Mouse (Mus musculus) kidney, embryonic 15.5 days (tissue): ENCODE measurements around the gene Rasl10a. TPM values are rescaled to one million over a fixed set of nuclear protein-coding genes. Genes with fewer than 3 reads are reported as not detected.
A peak's percentile ranks its signal among the peaks of the same experiment; 100 is the strongest.

Experiments
- ATAC-seq: fragments of 200-750 bp; cut with Nextera tagmentation; replicated peaks from 2 replicates; pipeline ENCODE4 v1.8.0; 2017; ENCODE audit warnings: moderate TSS enrichment; ENCODE audit not compliant: low FRiP score
- H3K27ac ChIP-seq: fragments of 300-500 bp; sonication (generic); 2 replicates; pipeline ENCODE4 v1.5.1; 2015; ENCODE audit warnings: mild to moderate bottlenecking, inconsistent platforms
- H3K27me3 ChIP-seq: fragments of 300-500 bp; sonication (generic); 2 replicates; pipeline ENCODE4 v1.6.1; 2015; ENCODE audit warnings: inconsistent platforms
- H3K36me3 ChIP-seq: fragments of 300-500 bp; sonication (generic); 2 replicates; pipeline ENCODE4 v1.6.1; 2015; ENCODE audit warnings: inconsistent platforms
- H3K4me1 ChIP-seq: fragments of 300-500 bp; sonication (generic); 2 replicates; pipeline ENCODE4 v1.6.1; 2015; ENCODE audit warnings: inconsistent platforms
- H3K4me2 ChIP-seq: fragments of 300-500 bp; sonication (generic); 2 replicates; pipeline ENCODE4 v1.6.1; 2015; ENCODE audit warnings: moderate library complexity, mild to moderate bottlenecking, inconsistent platforms
- H3K4me3 ChIP-seq: fragments of 300-500 bp; sonication (generic); replicated peaks from 2 replicates; pipeline ENCODE4 v1.5.1; 2015; ENCODE audit warnings: mild to moderate bottlenecking, inconsistent platforms
- H3K9ac ChIP-seq: fragments of 300-500 bp; sonication (generic); 2 replicates; pipeline ENCODE4 v1.6.1; 2015; ENCODE audit warnings: mild to moderate bottlenecking, inconsistent platforms
- H3K9me3 ChIP-seq: fragments of 300-500 bp; sonication (generic); replicated peaks from 2 replicates; pipeline ENCODE4 v1.6.1; 2016; ENCODE audit warnings: inconsistent platforms
- WGBS: fragments of 180-500 bp; shearing (Covaris S2); methylation state at CpG from one replicate; pipeline ENCODE4 v1.1.7; 2015; ENCODE audit warnings: mixed read lengths; 5-methylcytosine and 5-hydroxymethylcytosine counted together
- polyA plus RNA-seq: library from polyadenylated mRNA; unstranded; fragments of >200 nt; fragmentation: Nextera tagmentation; extraction: Ambion mirVana; gene quantifications from 2 replicates; pipeline ENCODE4 v1.2.1, GENCODE M21; 2015

Gene Rasl10a
- polyA plus RNA-seq, 1 experiment from 2014 or later: 2.8 TPM

DNA sequence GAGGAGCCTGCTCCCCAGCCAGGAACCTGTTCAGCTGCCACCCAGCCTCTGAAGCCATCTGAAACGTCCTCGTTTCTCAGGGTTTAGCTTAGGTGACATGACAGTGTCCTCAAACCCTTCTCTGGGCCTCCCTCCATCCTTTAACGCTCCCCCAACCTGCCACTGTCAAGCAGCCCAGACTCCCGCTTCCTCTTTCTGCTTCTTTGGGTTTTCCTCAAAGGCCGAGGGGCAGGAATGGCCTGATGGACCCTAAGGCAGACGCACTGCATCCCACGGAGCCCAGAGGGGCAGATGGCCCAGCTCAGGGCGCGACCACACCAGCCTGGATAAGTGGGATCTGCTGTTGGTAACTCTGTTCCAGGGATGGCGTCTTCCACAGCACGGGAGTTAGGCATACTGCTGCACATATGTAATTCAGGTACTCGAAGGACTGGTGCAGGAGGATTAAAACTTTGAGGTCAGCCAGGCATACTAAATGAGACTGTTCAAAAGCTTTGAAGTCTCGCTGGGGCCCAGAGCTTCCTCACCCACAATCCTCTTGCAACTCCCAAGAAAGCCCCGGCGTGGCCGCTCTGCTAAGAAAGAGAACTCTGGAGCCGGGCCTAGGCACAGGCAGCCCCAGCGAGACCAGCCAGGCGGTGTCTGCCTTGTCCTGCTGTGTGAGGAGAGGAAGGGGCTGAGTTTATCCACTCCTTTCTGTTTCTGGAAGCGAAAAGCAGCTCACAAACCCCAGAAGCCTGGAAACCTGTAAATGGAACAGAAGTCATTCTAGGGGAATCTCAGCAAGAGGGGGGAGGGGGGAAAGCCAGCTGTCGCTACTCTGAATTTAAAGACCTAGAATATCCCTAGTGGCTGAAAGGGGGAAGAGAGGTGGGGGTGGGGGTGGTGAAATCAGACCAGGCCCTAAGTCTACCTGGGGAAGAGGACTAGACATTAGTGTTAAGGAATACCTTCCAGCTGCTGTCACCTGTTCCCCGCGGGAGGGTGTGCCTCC is 1.7 kb upstream of the Rasl10a start:
- Histone ChIP-seq H3K27ac (no peak overlapping the region; the same call in 1 of the 2 replicates), H3K9me3 (no peaks in the 10 kb centered on the region), H3K4me2 (0 out of 2 replicates have a peak overlapping the region, but pooled peaks have one; percentile 10), H3K9ac (no peak overlapping the region), H3K36me3 (0 out of 2 replicates have a peak, but pooled peaks cover 3% of the 10 kb centered on the region), H3K4me3 (no peak overlapping the region), H3K27me3 (peaks cover 59% of the 10 kb centered on the region), H3K4me1 (peaks cover 51% of the 10 kb centered on the region)
- no peak for ATAC-seq
- 32% methylated on average over 23 of the region's 23 CpGs for WGBS

DNA sequence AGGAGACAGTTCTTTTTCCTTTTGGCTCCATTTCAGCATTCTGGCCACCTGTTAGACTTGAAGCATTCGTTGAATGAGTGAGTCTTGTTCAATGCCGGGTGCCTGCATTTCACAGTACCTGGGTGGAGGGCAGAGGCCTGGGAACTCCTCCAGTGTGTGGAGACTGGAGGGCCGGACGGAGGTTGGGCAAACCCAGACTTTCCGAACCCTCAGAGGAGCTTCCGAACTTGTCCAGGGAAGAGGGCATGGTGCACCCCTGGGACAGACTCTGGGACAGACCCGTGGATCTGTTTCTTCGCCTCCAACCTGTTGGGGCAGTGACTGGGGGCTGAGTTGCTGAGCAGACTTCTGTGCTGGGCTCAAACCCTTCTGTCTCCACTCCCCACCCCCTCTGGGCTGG is 864 bp upstream of the Rasl10a start:
- Histone ChIP-seq H3K9ac (no peak overlapping the region), H3K4me3 (peak overlapping the region; percentile 56; the same call in 1 of the 2 replicates), H3K4me2 (peak overlapping the region; percentile 98), H3K36me3 (0 out of 2 replicates have a peak, but pooled peaks cover 3% of the 10 kb centered on the region), H3K9me3 (no peaks in the 10 kb centered on the region), H3K4me1 (peaks cover 60% of the 10 kb centered on the region), H3K27ac (no peak overlapping the region), H3K27me3 (peaks cover 68% of the 10 kb centered on the region)
- WGBS: 54% methylated on average over 8 of the region's 8 CpGs
- ATAC-seq: no peak

DNA sequence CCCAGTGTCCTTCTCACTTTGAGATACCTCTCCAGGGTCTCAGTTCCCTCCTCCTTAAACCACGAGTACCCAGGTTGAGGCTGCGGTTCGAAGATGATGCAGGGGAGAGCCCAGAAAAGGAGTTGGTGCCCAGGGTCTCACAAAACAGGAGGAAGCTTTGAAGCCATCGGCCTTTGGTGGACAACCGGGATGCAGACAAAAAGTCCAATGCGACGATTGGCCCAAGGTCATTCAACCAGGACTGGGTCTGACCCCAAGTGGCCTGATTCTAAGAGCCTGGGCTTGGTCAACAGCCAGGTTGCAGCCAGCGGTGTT is 430 bp upstream of the Rasl10a start:
- Histone ChIP-seq H3K27ac (no peak overlapping the region), H3K9me3 (no peaks in the 10 kb centered on the region), H3K4me2 (peak overlapping the region; percentile 98), H3K36me3 (0 out of 2 replicates have a peak, but pooled peaks cover 3% of the 10 kb centered on the region), H3K4me1 (peaks cover 64% of the 10 kb centered on the region), H3K27me3 (peaks cover 72% of the 10 kb centered on the region), H3K4me3 (peak overlapping the region; percentile 56), H3K9ac (peak overlapping the region; percentile 58; the same call in 1 of the 2 replicates)
- no peak for ATAC-seq
- WGBS: 19% methylated on average over 8 of the region's 8 CpGs

DNA sequence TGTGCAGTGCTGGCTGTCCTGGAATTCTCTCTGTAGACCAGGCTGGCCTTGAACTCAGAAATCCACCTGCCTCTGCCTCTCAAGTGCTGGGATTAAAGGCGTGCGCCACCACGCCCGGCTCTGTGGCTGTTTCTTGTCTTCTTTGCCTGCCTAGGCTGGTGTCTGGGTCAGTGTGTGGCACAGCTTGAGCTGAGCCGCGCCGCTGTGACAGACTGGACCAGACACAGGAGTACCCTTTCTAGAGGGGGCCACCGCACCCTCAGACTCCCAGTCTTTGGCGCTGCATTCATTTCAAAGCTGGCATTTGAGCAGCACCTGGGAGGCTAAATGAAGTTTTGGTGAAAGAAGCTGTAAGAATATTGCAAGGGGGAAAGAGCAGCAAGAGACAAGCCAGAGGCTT is 855 bp downstream of the Rasl10a start:
- Histone ChIP-seq H3K9ac (no peak overlapping the region), H3K36me3 (0 out of 2 replicates have a peak, but pooled peaks cover 3% of the 10 kb centered on the region), H3K9me3 (no peaks in the 10 kb centered on the region), H3K27me3 (peaks cover 84% of the 10 kb centered on the region), H3K4me1 (peaks cover 77% of the 10 kb centered on the region), H3K4me2 (peak overlapping the region; percentile 98), H3K27ac (no peak overlapping the region), H3K4me3 (peak overlapping the region; percentile 56; the same call in 1 of the 2 replicates)
- 28% methylated on average over 9 of the region's 9 CpGs for WGBS
- ATAC-seq: no peak

DNA sequence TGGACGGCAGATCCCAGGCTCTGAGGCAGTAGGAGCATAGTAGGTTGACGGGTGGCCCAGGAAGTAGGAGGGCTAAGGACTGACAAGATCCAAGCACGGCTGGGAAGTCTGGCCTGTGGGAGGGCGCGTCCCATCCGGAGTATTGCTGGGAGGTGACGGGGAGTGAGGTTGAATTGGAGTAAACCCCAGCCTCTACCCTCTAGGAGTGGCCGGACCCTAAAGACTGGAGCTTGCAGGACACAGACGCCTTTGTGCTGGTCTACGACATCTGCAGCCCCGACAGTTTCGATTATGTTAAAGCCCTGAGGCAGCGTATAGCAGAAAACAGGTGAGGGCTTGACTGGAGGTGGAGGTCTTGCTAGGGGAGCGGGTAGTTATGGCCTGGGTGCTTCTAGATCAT is 1.3 kb downstream of the Rasl10a start:
- peaks cover 87% of the 10 kb centered on the region for H3K27me3 ChIP-seq
- H3K9me3 ChIP-seq: no peaks in the 10 kb centered on the region
- no peak overlapping the region for H3K4me3 ChIP-seq
- no peak for ATAC-seq
- H3K4me1 ChIP-seq: peaks cover 81% of the 10 kb centered on the region
- H3K36me3 ChIP-seq: 0 out of 2 replicates have a peak, but pooled peaks cover 3% of the 10 kb centered on the region
- WGBS: 20% methylated on average over 14 of the region's 14 CpGs
- peak overlapping the region; percentile 98 for H3K4me2 ChIP-seq
- no peak overlapping the region for H3K27ac ChIP-seq
- no peak overlapping the region for H3K9ac ChIP-seq

DNA sequence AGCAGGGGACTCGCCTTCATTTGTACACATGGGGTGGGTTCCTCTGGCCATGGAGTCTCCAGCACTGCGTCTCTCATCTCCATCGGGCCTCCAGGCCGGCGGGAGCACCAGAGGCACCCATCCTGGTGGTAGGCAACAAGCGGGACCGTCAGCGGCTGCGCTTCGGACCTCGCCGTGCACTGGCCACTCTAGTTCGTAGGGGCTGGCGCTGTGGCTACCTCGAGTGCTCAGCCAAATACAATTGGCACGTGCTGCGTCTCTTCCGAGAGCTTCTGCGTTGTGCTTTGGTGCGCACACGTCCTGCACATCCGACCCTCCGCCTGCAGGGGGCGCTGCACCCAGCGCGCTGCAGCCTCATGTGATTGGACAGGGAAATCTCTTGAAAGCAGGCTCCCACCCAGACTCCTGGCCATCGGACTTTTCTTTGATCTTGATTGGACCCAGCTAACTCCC is 1.8 kb downstream of the Rasl10a start:
- peaks cover 86% of the 10 kb centered on the region for H3K4me1 ChIP-seq
- no peaks in the 10 kb centered on the region for H3K9me3 ChIP-seq
- no peak overlapping the region for H3K4me3 ChIP-seq
- peaks cover 87% of the 10 kb centered on the region for H3K27me3 ChIP-seq
- H3K9ac ChIP-seq: no peak overlapping the region
- ATAC-seq: no peak
- no peak overlapping the region for H3K27ac ChIP-seq
- WGBS: 8% methylated on average over 27 of the region's 27 CpGs
- 0 out of 2 replicates have a peak overlapping the region, but pooled peaks have one; percentile 98 for H3K4me2 ChIP-seq
- 0 out of 2 replicates have a peak, but pooled peaks cover 3% of the 10 kb centered on the region for H3K36me3 ChIP-seq

DNA sequence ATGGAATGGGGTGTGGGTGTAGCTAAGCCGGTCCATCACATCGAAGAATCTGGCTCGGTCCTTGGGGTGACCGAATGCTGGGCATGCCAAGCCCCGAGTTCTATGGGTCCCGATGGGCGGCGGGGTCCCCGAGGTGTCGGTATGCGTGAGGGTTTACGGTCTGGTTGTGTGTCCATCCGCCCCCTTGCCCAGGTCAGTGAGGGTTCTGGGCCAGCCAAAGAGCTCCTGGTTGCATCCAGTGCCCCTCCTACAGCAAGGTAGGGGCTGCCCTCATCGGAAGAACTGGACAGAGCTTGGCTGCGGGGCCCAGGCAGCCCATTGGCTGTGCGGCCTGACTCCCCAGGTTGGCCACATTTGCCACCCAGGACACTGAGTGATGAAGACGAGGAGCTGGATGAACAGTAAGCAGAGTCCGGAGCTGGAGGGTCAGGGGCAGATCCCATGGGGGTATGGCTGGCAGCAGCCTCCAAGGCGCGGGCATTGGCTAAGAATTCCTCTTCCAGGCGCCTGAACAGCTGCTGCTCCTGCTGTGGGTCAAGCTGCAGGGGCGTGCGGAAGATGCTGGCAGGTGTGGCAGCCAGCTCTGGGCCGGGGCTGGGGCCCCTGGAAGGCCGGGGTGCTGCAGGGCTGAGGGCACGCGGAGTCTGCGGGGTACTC is 3.0 kb downstream of the Rasl10a start:
- Histone ChIP-seq H3K27ac (no peak overlapping the region), H3K4me2 (peak overlapping the region; percentile 78), H3K27me3 (peaks cover 80% of the 10 kb centered on the region), H3K4me3 (peak overlapping the region; percentile 41), H3K36me3 (0 out of 2 replicates have a peak, but pooled peaks cover 3% of the 10 kb centered on the region), H3K9ac (peak overlapping the region; percentile 41), H3K4me1 (peaks cover 88% of the 10 kb centered on the region), H3K9me3 (no peaks in the 10 kb centered on the region)
- 58% methylated on average over 28 of the region's 28 CpGs for WGBS
- ATAC-seq: no peak

DNA sequence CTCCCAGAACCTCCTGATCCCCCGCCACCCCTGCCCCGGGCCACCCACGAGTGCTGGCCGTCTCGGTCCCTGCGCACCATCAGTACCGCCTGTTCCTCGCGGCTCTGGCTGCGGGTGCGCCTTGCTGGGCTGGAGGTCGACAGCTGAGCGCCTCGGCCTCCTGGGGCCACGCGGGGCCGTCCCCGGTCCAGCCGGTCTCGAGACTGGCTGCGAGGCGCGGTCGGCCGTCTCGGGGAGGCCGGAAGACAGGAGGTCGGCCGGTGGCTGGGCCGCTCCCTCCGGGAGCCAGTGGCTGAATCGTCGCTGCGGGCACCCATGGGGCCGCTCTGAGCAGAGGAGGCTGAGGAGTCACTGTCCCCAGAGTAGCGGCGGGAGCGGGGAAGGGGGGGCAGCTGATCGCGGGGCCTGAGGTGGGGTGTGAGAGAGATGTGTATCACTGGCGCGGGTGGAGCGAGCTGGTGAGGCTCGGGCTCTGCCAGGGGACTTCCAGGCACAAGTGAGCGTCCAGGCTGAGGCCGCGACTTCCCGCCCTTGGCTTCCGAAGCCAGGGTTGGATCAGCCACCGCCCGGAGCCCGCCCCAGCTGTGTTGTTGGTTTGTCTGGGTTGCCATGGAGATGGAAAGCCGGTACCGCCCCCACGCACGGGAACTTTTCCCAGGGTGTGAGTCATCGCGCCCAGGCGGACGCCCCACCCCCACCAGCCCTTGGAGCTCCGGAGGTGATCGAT is 3.6 kb downstream of the Rasl10a start:
- peaks cover 73% of the 10 kb centered on the region for H3K27me3 ChIP-seq
- peak; percentile 33 for ATAC-seq
- H3K4me1 ChIP-seq: peaks cover 81% of the 10 kb centered on the region
- H3K36me3 ChIP-seq: 0 out of 2 replicates have a peak, but pooled peaks cover 3% of the 10 kb centered on the region
- no peak overlapping the region for H3K27ac ChIP-seq
- WGBS: under 1% methylated on average over 62 of the region's 62 CpGs
- H3K4me2 ChIP-seq: peak overlapping the region; percentile 78
- no peaks in the 10 kb centered on the region for H3K9me3 ChIP-seq
- peak overlapping the region; percentile 41 for H3K4me3 ChIP-seq
- peak overlapping the region; percentile 44 for H3K9ac ChIP-seq

DNA sequence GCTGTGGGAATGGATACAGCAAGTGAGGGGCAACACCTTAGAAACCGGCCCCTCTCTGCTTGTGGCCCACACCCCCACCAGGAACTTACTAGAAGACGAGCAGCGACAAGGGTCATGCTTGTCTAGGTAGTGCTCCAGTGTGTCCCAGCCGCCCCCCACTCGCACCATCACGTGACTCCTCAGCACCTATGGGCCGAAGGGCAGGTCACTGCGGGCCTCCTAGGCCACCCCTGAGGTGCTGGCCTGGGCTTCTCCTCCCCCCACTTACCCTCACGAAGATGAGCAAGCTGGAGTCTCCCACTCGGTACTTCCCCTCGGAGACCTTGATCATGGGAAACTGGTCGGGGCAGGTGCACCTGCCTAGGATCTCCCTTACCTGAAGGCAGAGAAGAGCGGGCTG is 4.4 kb downstream of the Rasl10a start:
- no peak for ATAC-seq
- Histone ChIP-seq H3K4me2 (peak overlapping the region; percentile 78), H3K9me3 (no peaks in the 10 kb centered on the region), H3K36me3 (0 out of 2 replicates have a peak, but pooled peaks cover 3% of the 10 kb centered on the region), H3K4me1 (peaks cover 74% of the 10 kb centered on the region), H3K4me3 (peak overlapping the region; percentile 41), H3K27me3 (peaks cover 66% of the 10 kb centered on the region), H3K9ac (peak overlapping the region; percentile 44; the same call in 1 of the 2 replicates), H3K27ac (no peak overlapping the region)
- WGBS: 21% methylated on average over 13 of the region's 13 CpGs

DNA sequence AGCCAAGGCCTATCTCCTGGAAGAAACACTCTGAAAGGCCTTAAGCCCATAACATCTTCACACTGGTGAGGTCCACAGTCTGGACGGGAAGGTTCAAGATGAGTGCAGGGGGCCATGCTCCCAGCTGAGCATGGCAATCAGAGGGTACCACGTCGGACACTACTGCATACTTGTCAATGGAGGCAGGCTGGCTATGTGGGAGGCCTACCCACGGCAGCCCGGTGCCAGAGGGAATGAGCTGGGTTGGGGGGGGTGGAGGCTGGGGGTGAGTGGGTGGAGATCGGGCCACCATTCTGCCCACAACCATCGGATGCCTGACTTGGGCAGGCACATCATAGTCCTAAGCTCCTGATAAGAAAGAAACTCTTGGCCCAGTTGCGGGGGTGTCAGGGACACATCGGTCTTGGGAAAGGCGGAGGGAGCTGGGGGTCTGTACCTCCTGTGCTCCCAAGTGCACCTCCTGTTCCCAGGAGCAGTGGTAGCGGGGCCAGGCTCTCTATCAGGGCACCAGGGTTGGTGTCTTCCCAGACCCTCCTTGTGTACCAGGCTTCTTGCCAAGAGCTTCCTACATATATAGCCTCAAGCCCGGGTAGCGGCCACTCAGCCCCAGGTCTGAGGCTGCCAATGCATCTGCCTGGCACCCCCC is 5.1 kb downstream of the Rasl10a start:
- H3K4me2 ChIP-seq: peak overlapping the region; percentile 87
- whole genome bisulfite sequencing: 70% methylated on average over 13 of the region's 13 CpGs
- H3K9ac ChIP-seq: no peak overlapping the region
- H3K27me3 ChIP-seq: peaks cover 59% of the 10 kb centered on the region
- H3K9me3 ChIP-seq: no peaks in the 10 kb centered on the region
- ATAC-seq: no peak
- peaks cover 68% of the 10 kb centered on the region for H3K4me1 ChIP-seq
- H3K36me3 ChIP-seq: peaks cover 10% of the 10 kb centered on the region
- no peak overlapping the region for H3K27ac ChIP-seq
- peak overlapping the region; percentile 87; the same call in 1 of the 2 replicates for H3K4me3 ChIP-seq
